In genomic region chr8:114205221-114205901, GRCm38 (mm10) we compare ENCODE assay signal across 8 mouse cellular contexts. TPM values are rescaled to one million over a fixed set of nuclear protein-coding genes. Genes with fewer than 3 reads are reported as not detected.
A peak's percentile ranks its signal among the peaks of the same experiment; 100 is the strongest.
DNase-seq lines count a peak whose midpoint lies in the region; ATAC-seq lines count a peak whose summit lies in the region.

Gene Vat1l, plus strand, starts transcription at chr8:114205612.

- DNase-seq in kidney, postnatal 4 days, result peak; percentile 40 to 46
- no peak for DNase-seq in kidney, postnatal 25 days
- peak; percentile 83 for DNase-seq in cerebellum, adult 9-10 months
- peak; percentile 29 to 38 for DNase-seq in layer of hippocampus, postnatal 36 days
- peak; percentile 86 for DNase-seq in midbrain, embryonic 14.5 days
- no peak for DNase-seq in B cell, adult 2 months
- DNase-seq in urinary bladder, adult 18-20 months (ENCODE audit: low spot score in 2 of 2), result no peak

- H3K4me2 ChIP-seq in midbrain, embryonic 14.5 days (ENCODE audit: low read length), result peak within 1 kb of the TSS; percentile 90

- no peaks in the 10 kb centered on the region for H3K36me3 ChIP-seq in midbrain, embryonic 14.5 days (ENCODE audit: control insufficient read depth, insufficient read depth, low read length)

- under 1% methylated on average over 39 of the region's 39 CpGs for WGBS in midbrain, embryonic 14.5 days

- peak within 1 kb of the TSS; percentile 43 for H3K27ac ChIP-seq in midbrain, embryonic 14.5 days (replicated peaks; ENCODE audit: low read depth, low read length)

- H3K27me3 ChIP-seq in midbrain, embryonic 14.5 days (ENCODE audit: control insufficient read depth, insufficient read depth, low read length), result no peaks in the 10 kb centered on the region

- H3K9me3 ChIP-seq in midbrain, embryonic 14.5 days (ENCODE audit: control insufficient read depth, low read length), result no peaks in the 10 kb centered on the region

- H3K4me1 ChIP-seq in midbrain, embryonic 14.5 days (ENCODE audit: control insufficient read depth, insufficient read depth, low read length), result peaks cover 11% of the 10 kb centered on the region

- H3K9ac ChIP-seq in midbrain, embryonic 14.5 days (replicated peaks; ENCODE audit: low read length), result peak within 1 kb of the TSS; percentile 69

- peak; percentile 96 for ATAC-seq in frontal cortex, adult (ENCODE audit: low TSS enrichment)
- ATAC-seq in midbrain, embryonic 14.5 days (ENCODE audit: low FRiP score, low TSS enrichment), result peak; percentile 80

- H3K4me3 ChIP-seq in midbrain, embryonic 14.5 days (replicated peaks; ENCODE audit: low read depth, low read length), result peak within 1 kb of the TSS; percentile 60

RNA-seq across cellular contexts. Expression of gene Vat1l, which starts in this region (rescaled TPM):
- 10 to 100 TPM; 14.4 to 14.8 TPM for total RNA-seq in layer of hippocampus, postnatal 36 days (2021)
- 29.5 and 47.7 TPM in 2 replicates for polyA plus RNA-seq in midbrain, embryonic 14.5 days (2014; fragmentation: Nextera tagmentation; extraction: Ambion mirVana)

Comparison
In these comparisons a context has a peak if more than half of its experiments do, and no peak if none do; other contexts are left out.
1. DNase-seq: peak in kidney, postnatal 4 days (2 of 2), cerebellum, adult 9-10 months (single experiment), layer of hippocampus, postnatal 36 days (2 of 2) and midbrain, embryonic 14.5 days (single experiment); none in kidney, postnatal 25 days (0 of 2), B cell, adult 2 months (0 of 2) and urinary bladder, adult 18-20 months (0 of 2).